Mouse (Mus musculus): ENCODE results near the gene Mylip. TPM values are rescaled to one million over a fixed set of nuclear protein-coding genes. Genes with fewer than 3 reads are reported as not detected.

The Mylip gene
- polyA plus RNA-seq, 1 experiment from 2014 or later, result 5.1 TPM

- no peak for TF ChIP-seq CTCF (IDR thresholded peaks at IDR 0.05; ENCODE audit: low read depth)
- no peak for TF ChIP-seq EP300 (optimal IDR thresholded peaks at IDR 0.05)
- Histone ChIP-seq H3K27me3 (ENCODE audit: control insufficient read depth, insufficient read depth, low read length) (no peaks in the 10 kb centered on the region), H3K4me3 (ENCODE audit: low read depth, low read length) (no peak overlapping the region), H3K9ac (ENCODE audit: low read length) (no peak overlapping the region), H3K4me2 (replicated peaks; ENCODE audit: low read depth) (no peak overlapping the region), H3K9me3 (ENCODE audit: control insufficient read depth, low read length) (no peaks in the 10 kb centered on the region), H3K4me1 (replicated peaks; ENCODE audit: control insufficient read depth, insufficient read depth) (no peaks in the 10 kb centered on the region), H3K36me3 (ENCODE audit: control insufficient read depth, insufficient read depth, low read length) (peaks cover 43% of the 10 kb centered on the region), H3K27ac (replicated peaks) (no peak overlapping the region)
- DNase-seq (ENCODE audit: low spot score), result no peak
- ATAC-seq (ENCODE audit: low FRiP score, low TSS enrichment), result no peak
- 66% methylated on average over 4 of the region's 4 CpGs for WGBS
Measured at GRCm38 (mm10) chr13:45410936-45411335, 21.4 kb downstream of the Mylip start.

- TF ChIP-seq CTCF (IDR thresholded peaks at IDR 0.05; ENCODE audit: low read depth) (no peak; the same call in 1 of the 2 replicates), EP300 (optimal IDR thresholded peaks at IDR 0.05) (no peak)
- no peak overlapping the region for H3K4me2 ChIP-seq (replicated peaks; ENCODE audit: low read depth)
- no peaks in the 10 kb centered on the region for H3K27me3 ChIP-seq (ENCODE audit: control insufficient read depth, insufficient read depth, low read length)
Measured at GRCm38 (mm10) chr13:45413066-45413465, 23.5 kb downstream of the Mylip start.

GRCm38 (mm10) chr13:45414031-45414430, 24.5 kb downstream of the Mylip start:
- Histone ChIP-seq H3K27me3 (ENCODE audit: control insufficient read depth, insufficient read depth, low read length) (no peaks in the 10 kb centered on the region), H3K4me2 (replicated peaks; ENCODE audit: low read depth) (no peak overlapping the region), H3K9ac (ENCODE audit: low read length) (no peak overlapping the region), H3K27ac (replicated peaks) (no peak overlapping the region), H3K36me3 (ENCODE audit: control insufficient read depth, insufficient read depth, low read length) (peaks cover 21% of the 10 kb centered on the region), H3K9me3 (ENCODE audit: control insufficient read depth, low read length) (no peaks in the 10 kb centered on the region), H3K4me1 (replicated peaks; ENCODE audit: control insufficient read depth, insufficient read depth) (no peaks in the 10 kb centered on the region), H3K4me3 (ENCODE audit: low read depth, low read length) (no peak overlapping the region)
- 58% methylated on average over 9 of the region's 9 CpGs for WGBS
- DNase-seq (ENCODE audit: low spot score) (peak; percentile 26), ATAC-seq (ENCODE audit: low FRiP score, low TSS enrichment) (no peak)
- TF ChIP-seq EP300 (optimal IDR thresholded peaks at IDR 0.05) (no peak), CTCF (IDR thresholded peaks at IDR 0.05; ENCODE audit: low read depth) (no peak)

More at GRCm38 (mm10) chr13:45413066-45413465, 23.5 kb downstream of the Mylip start:
- no peak for ATAC-seq (ENCODE audit: low FRiP score, low TSS enrichment)
- Histone ChIP-seq H3K4me1 (replicated peaks; ENCODE audit: control insufficient read depth, insufficient read depth) (no peaks in the 10 kb centered on the region), H3K9ac (ENCODE audit: low read length) (no peak overlapping the region), H3K9me3 (ENCODE audit: control insufficient read depth, low read length) (no peaks in the 10 kb centered on the region), H3K36me3 (ENCODE audit: control insufficient read depth, insufficient read depth, low read length) (peaks cover 27% of the 10 kb centered on the region), H3K4me3 (ENCODE audit: low read depth, low read length) (no peak overlapping the region), H3K27ac (replicated peaks) (no peak overlapping the region)
- WGBS, result 100% methylated on average over 1 of the region's 1 CpGs
- no peak for DNase-seq (ENCODE audit: low spot score)

- Histone ChIP-seq H3K27ac (replicated peaks) (no peak overlapping the region), H3K4me3 (ENCODE audit: low read depth, low read length) (no peak overlapping the region), H3K4me2 (replicated peaks; ENCODE audit: low read depth) (peak overlapping the region; percentile 11), H3K4me1 (replicated peaks; ENCODE audit: control insufficient read depth, insufficient read depth) (no peaks in the 10 kb centered on the region), H3K9me3 (ENCODE audit: control insufficient read depth, low read length) (no peaks in the 10 kb centered on the region), H3K27me3 (ENCODE audit: control insufficient read depth, insufficient read depth, low read length) (no peaks in the 10 kb centered on the region), H3K9ac (ENCODE audit: low read length) (no peak overlapping the region), H3K36me3 (ENCODE audit: control insufficient read depth, insufficient read depth, low read length) (peaks cover 7% of the 10 kb centered on the region; the same call in 1 of the 2 replicates)
- TF ChIP-seq CTCF (IDR thresholded peaks at IDR 0.05; ENCODE audit: low read depth), result 0 out of 2 replicates have a peak, but pooled peaks have one; percentile 7
- no peak for TF ChIP-seq EP300 (optimal IDR thresholded peaks at IDR 0.05)
- WGBS, result 30% methylated on average over 14 of the region's 14 CpGs
- DNase-seq (ENCODE audit: low spot score) (no peak), ATAC-seq (ENCODE audit: low FRiP score, low TSS enrichment) (no peak)
Measured at GRCm38 (mm10) chr13:45416621-45417057, 27.1 kb downstream of the Mylip start.

- Histone ChIP-seq H3K9me3 (ENCODE audit: control insufficient read depth, low read length) (no peaks in the 10 kb centered on the region), H3K9ac (ENCODE audit: low read length) (no peak overlapping the region), H3K27me3 (ENCODE audit: control insufficient read depth, insufficient read depth, low read length) (no peaks in the 10 kb centered on the region), H3K4me2 (replicated peaks; ENCODE audit: low read depth) (no peak overlapping the region), H3K4me1 (replicated peaks; ENCODE audit: control insufficient read depth, insufficient read depth) (no peaks in the 10 kb centered on the region), H3K36me3 (ENCODE audit: control insufficient read depth, insufficient read depth, low read length) (no peaks in the 10 kb centered on the region), H3K27ac (replicated peaks) (no peak overlapping the region), H3K4me3 (ENCODE audit: low read depth, low read length) (no peak overlapping the region)
- ATAC-seq (ENCODE audit: low FRiP score, low TSS enrichment) (no peak), DNase-seq (ENCODE audit: low spot score) (no peak)
- 83% methylated on average over 12 of the region's 12 CpGs for WGBS
- TF ChIP-seq EP300 (optimal IDR thresholded peaks at IDR 0.05) (no peak), CTCF (IDR thresholded peaks at IDR 0.05; ENCODE audit: low read depth) (no peak)
Measured at GRCm38 (mm10) chr13:45418986-45419385, 29.4 kb downstream of the Mylip start.

- H3K36me3 ChIP-seq (ENCODE audit: control insufficient read depth, insufficient read depth, low read length), result no peaks in the 10 kb centered on the region
- H3K27me3 ChIP-seq (ENCODE audit: control insufficient read depth, insufficient read depth, low read length), result no peaks in the 10 kb centered on the region
- WGBS, result 90% methylated on average over 13 of the region's 13 CpGs
- no peak overlapping the region for H3K9ac ChIP-seq (ENCODE audit: low read length)
- no peak overlapping the region for H3K27ac ChIP-seq (replicated peaks)
- H3K4me3 ChIP-seq (ENCODE audit: low read depth, low read length), result no peak overlapping the region
- H3K4me1 ChIP-seq (replicated peaks; ENCODE audit: control insufficient read depth, insufficient read depth), result no peaks in the 10 kb centered on the region
- ATAC-seq (ENCODE audit: low FRiP score, low TSS enrichment), result no peak
- H3K9me3 ChIP-seq (ENCODE audit: control insufficient read depth, low read length), result no peaks in the 10 kb centered on the region
- DNase-seq (ENCODE audit: low spot score), result no peak
- no peak for TF ChIP-seq EP300 (optimal IDR thresholded peaks at IDR 0.05)
- no peak for TF ChIP-seq CTCF (IDR thresholded peaks at IDR 0.05; ENCODE audit: low read depth)
- no peak overlapping the region for H3K4me2 ChIP-seq (replicated peaks; ENCODE audit: low read depth)
Measured at GRCm38 (mm10) chr13:45422251-45422650, 32.7 kb downstream of the Mylip start.

Measured in stomach, postnatal 0 days (tissue).